Mouse (Mus musculus): ENCODE measurements around the gene Cobll1.

DNA sequence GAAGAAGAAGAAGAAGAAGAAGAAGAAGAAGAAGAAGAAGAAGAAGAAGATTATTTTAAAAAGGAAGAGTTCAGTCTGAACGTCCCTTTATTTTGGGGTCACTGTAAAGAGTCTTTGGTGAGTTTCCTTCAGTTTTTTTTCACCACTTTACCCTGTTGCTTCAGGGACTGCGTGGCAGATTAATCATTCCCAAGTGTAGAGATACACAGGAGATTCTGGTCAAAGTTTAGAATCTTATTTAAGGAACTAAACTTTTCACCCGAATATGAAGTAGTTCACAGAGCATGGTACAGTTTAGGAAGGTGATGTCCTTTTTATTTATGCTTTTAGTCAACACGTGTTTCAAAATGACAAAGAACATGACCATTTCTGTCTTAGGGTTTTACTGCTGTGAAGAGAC is 21.2 kb upstream of the Cobll1 start:
- TF ChIP-seq CTCF (IDR thresholded peaks at IDR 0.05; ENCODE audit: extremely low read depth, insufficient read depth, low read length): no peak
- TF ChIP-seq POLR2A (IDR thresholded peaks at IDR 0.05; ENCODE audit: extremely low read depth, insufficient read depth, low read length): no peak
